Mouse (Mus musculus) olfactory bulb, adult 2 months (tissue): ENCODE measurements around the gene Bin2.

Experiments
- CTCF ChIP-seq: fragments of 200-500 bp; IDR thresholded peaks from 2 replicates; pipeline ENCODE4 v1.5.1; 2012; ENCODE audit warnings: low read depth, mild to moderate bottlenecking, low read length, moderate library complexity; ENCODE audit not compliant: insufficient read depth
- POLR2A ChIP-seq: fragments of 200-500 bp; IDR thresholded peaks from 2 replicates; pipeline ENCODE4 v1.6.1; 2012; ENCODE audit warnings: mild to moderate bottlenecking, low read depth, low read length, moderate library complexity; ENCODE audit not compliant: insufficient read depth

DNA sequence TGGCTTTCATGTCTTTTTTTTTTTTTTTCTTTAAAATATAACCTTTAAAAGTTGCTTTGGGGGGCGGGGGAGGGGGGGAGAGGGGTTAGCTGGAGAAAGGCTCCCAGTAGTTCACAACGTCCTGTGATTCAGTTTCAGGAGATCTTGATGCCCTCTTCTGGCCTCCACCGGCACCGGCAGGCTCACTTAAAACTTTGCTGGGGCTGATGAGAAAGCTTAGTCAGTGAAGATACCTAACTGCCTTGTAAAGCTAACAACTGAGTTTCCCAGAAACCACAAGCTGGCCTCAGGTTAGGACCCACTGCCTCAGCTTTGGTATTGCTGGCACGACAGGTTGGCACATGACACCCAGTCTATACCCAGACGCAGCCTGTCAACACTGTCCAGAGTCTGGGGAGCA, 31.7 kb downstream of the Bin2 start:
- TF ChIP-seq CTCF = no peak
- TF ChIP-seq POLR2A = no peak
